Mouse (Mus musculus) neural tube, embryonic 13.5 days (tissue): ENCODE data around the gene Trpd52l3. TPM values are rescaled to one million over a fixed set of nuclear protein-coding genes. Genes with fewer than 3 reads are reported as not detected.

Experiments used
- ATAC-seq: fragments of 200-750 bp; cut with Nextera tagmentation; 2 replicates; pipeline ENCODE4 v1.8.0; 2017; ENCODE audit warnings: low read depth, mild to moderate bottlenecking, moderate TSS enrichment, moderate library complexity
- H3K27ac ChIP-seq: fragments of 300-500 bp; sonication (generic); replicated peaks from 2 replicates; pipeline ENCODE4 v1.5.1; 2015; ENCODE audit warnings: moderate library complexity, mild to moderate bottlenecking, inconsistent platforms
- H3K27me3 ChIP-seq: fragments of 300-500 bp; sonication (generic); 2 replicates; pipeline ENCODE4 v1.6.1; 2015; ENCODE audit warnings: mild to moderate bottlenecking, inconsistent platforms
- H3K36me3 ChIP-seq: fragments of 300-500 bp; sonication (generic); 2 replicates; pipeline ENCODE4 v1.6.1; 2015; ENCODE audit warnings: mild to moderate bottlenecking, inconsistent platforms
- H3K4me1 ChIP-seq: fragments of 300-500 bp; sonication (generic); replicated peaks from 2 replicates; pipeline ENCODE4 v1.6.1; 2015; ENCODE audit warnings: inconsistent platforms
- H3K4me2 ChIP-seq: fragments of 300-500 bp; sonication (generic); 2 replicates; pipeline ENCODE4 v1.6.1; 2015; ENCODE audit warnings: inconsistent platforms, mild to moderate bottlenecking, moderate library complexity
- H3K4me3 ChIP-seq: fragments of 300-500 bp; sonication (generic); 2 replicates; pipeline ENCODE4 v1.5.1; 2015; ENCODE audit warnings: mild to moderate bottlenecking, inconsistent platforms
- H3K9ac ChIP-seq: fragments of 300-500 bp; sonication (generic); 2 replicates; pipeline ENCODE4 v1.6.1; 2015; ENCODE audit warnings: moderate library complexity, mild to moderate bottlenecking, inconsistent platforms
- H3K9me3 ChIP-seq: fragments of 300-500 bp; sonication (generic); 2 replicates; pipeline ENCODE4 v1.6.1; 2016; ENCODE audit warnings: inconsistent platforms
- WGBS: fragments of 180-500 bp; shearing (Covaris S2); methylation state at CpG from one replicate; pipeline ENCODE4 v1.1.7; 2015; 5-methylcytosine and 5-hydroxymethylcytosine counted together
- polyA plus RNA-seq: library from polyadenylated mRNA; unstranded; fragments of >200 nt; fragmentation: Nextera tagmentation; extraction: Ambion mirVana; gene quantifications from 2 replicates; pipeline ENCODE4 v1.2.1, GENCODE M21; 2015

The Trpd52l3 gene
- not detected in 2 replicates for polyA plus RNA-seq

- 95% methylated on average over 9 of the region's 9 CpGs for WGBS
- Histone ChIP-seq H3K9ac (no peak within 1 kb of the TSS), H3K4me3 (no peak within 1 kb of the TSS), H3K9me3 (no peaks in the 10 kb centered on the region), H3K27me3 (no peaks in the 10 kb centered on the region), H3K4me2 (no peak within 1 kb of the TSS), H3K27ac (no peak within 1 kb of the TSS), H3K36me3 (no peaks in the 10 kb centered on the region), H3K4me1 (peaks cover 6% of the 10 kb centered on the region; the same call in 1 of the 2 replicates)
- ATAC-seq, result no peak
These were observed at the start of gene Trpd52l3 for GRCm38 (mm10) chr19:30003621-30004020. Gene Trpd52l3 (plus strand): TSS chr19:30003790.

GRCm38 (mm10) chr19:29953833-29954232 lies 49.8 kb upstream of the Trpd52l3 start:
- ATAC-seq, result no peak
- no peaks in the 10 kb centered on the region for H3K36me3 ChIP-seq
- no peak overlapping the region for H3K4me3 ChIP-seq
- no peaks in the 10 kb centered on the region for H3K27me3 ChIP-seq
- no peak overlapping the region for H3K4me2 ChIP-seq
- no peak overlapping the region for H3K9ac ChIP-seq
- H3K4me1 ChIP-seq, result peaks cover 2% of the 10 kb centered on the region; the same call in 1 of the 2 replicates
- no peaks in the 10 kb centered on the region for H3K9me3 ChIP-seq
- 92% methylated on average over 3 of the region's 3 CpGs for WGBS
- H3K27ac ChIP-seq, result no peak overlapping the region

- Histone ChIP-seq H3K9me3 (no peaks in the 10 kb centered on the region), H3K27ac (no peak overlapping the region), H3K9ac (no peak overlapping the region), H3K4me1 (no peaks in the 10 kb centered on the region), H3K4me2 (no peak overlapping the region), H3K36me3 (no peaks in the 10 kb centered on the region), H3K27me3 (no peaks in the 10 kb centered on the region), H3K4me3 (no peak overlapping the region)
- no peak for ATAC-seq
- 89% methylated on average over 2 of the region's 2 CpGs for WGBS
These were observed 48.1 kb upstream of the Trpd52l3 start for GRCm38 (mm10) chr19:29955454-29955853.

- Histone ChIP-seq H3K4me3 (no peak overlapping the region), H3K9ac (no peak overlapping the region), H3K4me1 (no peaks in the 10 kb centered on the region), H3K4me2 (no peak overlapping the region), H3K27ac (no peak overlapping the region), H3K27me3 (no peaks in the 10 kb centered on the region), H3K36me3 (no peaks in the 10 kb centered on the region), H3K9me3 (no peaks in the 10 kb centered on the region)
- no peak for ATAC-seq
- WGBS, result 80% methylated on average over 4 of the region's 4 CpGs
These were observed 42.7 kb upstream of the Trpd52l3 start for GRCm38 (mm10) chr19:29960906-29961305.

GRCm38 (mm10) chr19:29961842-29962241 lies 41.7 kb upstream of the Trpd52l3 start:
- no peaks in the 10 kb centered on the region for H3K4me1 ChIP-seq
- no peak overlapping the region for H3K9ac ChIP-seq
- no peaks in the 10 kb centered on the region for H3K27me3 ChIP-seq
- H3K4me3 ChIP-seq, result no peak overlapping the region
- no peak for ATAC-seq
- H3K4me2 ChIP-seq, result no peak overlapping the region
- H3K27ac ChIP-seq, result no peak overlapping the region
- H3K9me3 ChIP-seq, result peaks cover 7% of the 10 kb centered on the region; the same call in 1 of the 2 replicates
- H3K36me3 ChIP-seq, result no peaks in the 10 kb centered on the region
- 88% methylated on average over 6 of the region's 6 CpGs for WGBS

- ATAC-seq, result no peak
- no peak overlapping the region for H3K4me3 ChIP-seq
- H3K4me2 ChIP-seq, result no peak overlapping the region
- no peaks in the 10 kb centered on the region for H3K27me3 ChIP-seq
- H3K36me3 ChIP-seq, result no peaks in the 10 kb centered on the region
- no peaks in the 10 kb centered on the region for H3K4me1 ChIP-seq
- WGBS, result 90% methylated on average over 2 of the region's 2 CpGs
- peaks cover 8% of the 10 kb centered on the region; the same call in 1 of the 2 replicates for H3K9me3 ChIP-seq
- H3K27ac ChIP-seq, result no peak overlapping the region
- H3K9ac ChIP-seq, result no peak overlapping the region
These were observed 39.9 kb upstream of the Trpd52l3 start for GRCm38 (mm10) chr19:29963598-29964092.

- H3K4me2 ChIP-seq, result no peak overlapping the region
- WGBS, result 91% methylated on average over 3 of the region's 3 CpGs
These were observed 35.6 kb upstream of the Trpd52l3 start for GRCm38 (mm10) chr19:29967960-29968359.

GRCm38 (mm10) chr19:29973396-29973795 lies 30.2 kb upstream of the Trpd52l3 start:
- WGBS, result 72% methylated on average over 5 of the region's 5 CpGs
- Histone ChIP-seq H3K27me3 (no peaks in the 10 kb centered on the region), H3K4me3 (no peak overlapping the region), H3K27ac (no peak overlapping the region), H3K4me2 (no peak overlapping the region), H3K9me3 (no peaks in the 10 kb centered on the region), H3K36me3 (no peaks in the 10 kb centered on the region), H3K4me1 (no peaks in the 10 kb centered on the region), H3K9ac (no peak overlapping the region)
- ATAC-seq, result no peak

More at GRCm38 (mm10) chr19:29967960-29968359, 35.6 kb upstream of the Trpd52l3 start:
- peaks cover 8% of the 10 kb centered on the region; the same call in 1 of the 2 replicates for H3K9me3 ChIP-seq
- no peak overlapping the region for H3K9ac ChIP-seq
- H3K27me3 ChIP-seq, result no peaks in the 10 kb centered on the region
- no peaks in the 10 kb centered on the region for H3K36me3 ChIP-seq
- no peak overlapping the region for H3K4me3 ChIP-seq
- H3K4me1 ChIP-seq, result no peaks in the 10 kb centered on the region
- ATAC-seq, result no peak
- no peak overlapping the region for H3K27ac ChIP-seq

GRCm38 (mm10) chr19:29978847-29979246 lies 24.7 kb upstream of the Trpd52l3 start:
- H3K36me3 ChIP-seq, result no peaks in the 10 kb centered on the region
- no peaks in the 10 kb centered on the region for H3K27me3 ChIP-seq
- no peaks in the 10 kb centered on the region for H3K4me1 ChIP-seq
- H3K4me2 ChIP-seq, result no peak overlapping the region
- no peaks in the 10 kb centered on the region for H3K9me3 ChIP-seq
- 66% methylated on average over 2 of the region's 2 CpGs for WGBS
- no peak overlapping the region for H3K9ac ChIP-seq
- no peak for ATAC-seq
- no peak overlapping the region for H3K27ac ChIP-seq
- no peak overlapping the region for H3K4me3 ChIP-seq

- Histone ChIP-seq H3K4me2 (no peak overlapping the region), H3K27ac (no peak overlapping the region), H3K9ac (no peak overlapping the region), H3K27me3 (no peaks in the 10 kb centered on the region), H3K4me3 (no peak overlapping the region), H3K4me1 (no peaks in the 10 kb centered on the region), H3K9me3 (no peaks in the 10 kb centered on the region), H3K36me3 (no peaks in the 10 kb centered on the region)
- 81% methylated on average over 8 of the region's 8 CpGs for WGBS
- ATAC-seq, result no peak
These were observed 24.0 kb upstream of the Trpd52l3 start for GRCm38 (mm10) chr19:29979452-29980089.

GRCm38 (mm10) chr19:29984208-29985005 lies 19.2 kb upstream of the Trpd52l3 start:
- no peak overlapping the region for H3K4me3 ChIP-seq
- H3K36me3 ChIP-seq, result no peaks in the 10 kb centered on the region
- no peak overlapping the region for H3K27ac ChIP-seq
- H3K9ac ChIP-seq, result no peak overlapping the region
- no peaks in the 10 kb centered on the region for H3K27me3 ChIP-seq
- no peaks in the 10 kb centered on the region for H3K4me1 ChIP-seq
- no peak for ATAC-seq
- no peaks in the 10 kb centered on the region for H3K9me3 ChIP-seq
- WGBS, result 75% methylated on average over 16 of the region's 16 CpGs
- no peak overlapping the region for H3K4me2 ChIP-seq

- Histone ChIP-seq H3K4me3 (no peak overlapping the region), H3K36me3 (no peaks in the 10 kb centered on the region), H3K9ac (no peak overlapping the region), H3K27me3 (no peaks in the 10 kb centered on the region), H3K4me1 (no peaks in the 10 kb centered on the region), H3K4me2 (no peak overlapping the region), H3K9me3 (no peaks in the 10 kb centered on the region), H3K27ac (no peak overlapping the region)
- 86% methylated on average over 12 of the region's 12 CpGs for WGBS
- ATAC-seq, result no peak
These were observed 17.0 kb upstream of the Trpd52l3 start for GRCm38 (mm10) chr19:29986464-29987091.
